Mouse (Mus musculus) ES-E14 (cell line): Measurements from ENCODE around the gene Sh3rf1.

Experiments
- CHD2 ChIP-seq: IDR thresholded peaks from 2 replicates; pipeline ENCODE4 v1.6.1; 2014; ENCODE audit warnings: mild to moderate bottlenecking, low read depth, low read length, inconsistent platforms
- HCFC1 ChIP-seq: IDR thresholded peaks from 2 replicates; pipeline ENCODE4 v1.6.1; 2012; ENCODE audit warnings: low read length, inconsistent platforms, borderline replicate concordance; ENCODE audit not compliant: insufficient read depth
- MAFK ChIP-seq: IDR thresholded peaks from 2 replicates; pipeline ENCODE4 v1.6.1; 2014; ENCODE audit warnings: mild to moderate bottlenecking, low read depth, low read length, inconsistent platforms; ENCODE audit not compliant: insufficient read depth
- ZC3H11A ChIP-seq: IDR thresholded peaks from 2 replicates; pipeline ENCODE4 v1.6.1; 2012; ENCODE audit warnings: low read depth, mild to moderate bottlenecking, inconsistent platforms, low read length, borderline replicate concordance
- ZNF384 ChIP-seq: IDR thresholded peaks from 2 replicates; pipeline ENCODE4 v1.6.1; 2012; ENCODE audit warnings: low read depth, low read length, inconsistent platforms

DNA sequence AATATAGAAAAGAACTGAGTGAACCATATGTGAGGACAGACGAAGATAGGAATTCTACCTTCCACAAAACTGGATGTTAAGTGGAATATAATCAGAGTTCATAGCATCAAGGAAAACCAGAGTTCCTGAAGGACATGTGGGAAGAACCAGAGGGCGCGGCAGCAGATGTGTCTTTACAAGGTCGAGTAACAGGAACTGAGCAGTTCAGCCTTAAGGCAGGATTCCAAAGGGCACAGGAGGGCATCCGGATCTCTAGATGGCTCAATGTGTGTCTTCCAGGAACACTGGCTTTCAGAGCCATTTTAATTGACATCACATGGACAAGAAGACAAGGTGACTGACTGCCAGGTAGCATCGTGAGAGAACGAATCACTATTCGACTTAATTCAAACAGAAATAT, 102.6 kb downstream of the Sh3rf1 start:
- no peak for TF ChIP-seq ZC3H11A
- TF ChIP-seq ZNF384, result no peak
- no peak for TF ChIP-seq CHD2
- TF ChIP-seq MAFK, result no peak
- TF ChIP-seq HCFC1, result no peak
